Mouse (Mus musculus): ENCODE results near the gene Dnah10. TPM values are rescaled to one million over a fixed set of nuclear protein-coding genes. Genes with fewer than 3 reads are reported as not detected.

Dnah10 gene
- polyA plus RNA-seq, 1 experiment from 2014 or later: 0.05 TPM

DNA sequence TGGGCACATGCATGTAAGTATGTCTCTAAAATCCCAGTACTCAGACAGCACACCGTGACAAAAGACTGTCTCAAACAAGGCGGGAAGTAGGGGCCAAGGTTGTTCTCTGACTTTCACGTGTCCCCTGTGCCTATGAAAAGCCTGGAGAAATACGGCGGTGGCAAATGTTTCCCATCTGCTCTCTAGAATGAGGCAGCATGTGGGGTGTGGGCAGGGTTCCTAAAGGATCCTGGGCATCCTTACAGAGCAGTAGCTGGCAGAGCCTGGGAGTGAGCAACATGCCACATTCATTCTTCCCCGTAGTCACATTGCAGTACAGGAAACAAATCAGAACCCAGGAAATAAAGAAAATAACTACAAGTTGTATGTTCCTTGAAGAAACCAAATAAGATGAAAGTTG lies 159.0 kb downstream of the Dnah10 start:
- 86% methylated on average over 6 of the region's 6 CpGs for WGBS
- H3K9me3 ChIP-seq (ENCODE audit: low read depth, low read length): no peaks in the 10 kb centered on the region
- no peak overlapping the region for H3K27ac ChIP-seq (ENCODE audit: low read depth)
- no peak for TF ChIP-seq CTCF (IDR thresholded peaks at IDR 0.05; ENCODE audit: low read depth)
- no peak for ATAC-seq (ENCODE audit: insufficient read depth)
- no peaks in the 10 kb centered on the region for H3K27me3 ChIP-seq (ENCODE audit: insufficient read depth, low read length)
- peaks cover 67% of the 10 kb centered on the region for H3K36me3 ChIP-seq (ENCODE audit: insufficient read depth)
- no peak for DNase-seq
- H3K4me2 ChIP-seq: no peak overlapping the region
- no peaks in the 10 kb centered on the region for H3K4me1 ChIP-seq (ENCODE audit: insufficient read depth)
- no peak overlapping the region for H3K4me3 ChIP-seq (ENCODE audit: low read depth, low read length)
- H3K9ac ChIP-seq: no peak overlapping the region

Other genes with a start within 250 kb of the Dnah10 start
- 28.7 and 29.2 TPM in 2 replicates for gene Rilpl2, start 246.7 kb upstream of the Dnah10 start, polyA plus RNA-seq (2014; fragmentation: Nextera tagmentation; extraction: Ambion mirVana)
- 10.7 and 10.8 TPM in 2 replicates for gene Snrnp35, start 242.0 kb upstream of the Dnah10 start, polyA plus RNA-seq (2014; fragmentation: Nextera tagmentation; extraction: Ambion mirVana)
- gene Rilpl1, start 193.7 kb upstream of the Dnah10 start, polyA plus RNA-seq (2014; fragmentation: Nextera tagmentation; extraction: Ambion mirVana): 20.3 and 21.1 TPM in 2 replicates
- gene Tmed2, start 184.4 kb upstream of the Dnah10 start, polyA plus RNA-seq (2014; fragmentation: Nextera tagmentation; extraction: Ambion mirVana): 588 and 646 TPM in 2 replicates
- 12.7 and 14.1 TPM in 2 replicates for gene Ddx55, start 172.2 kb upstream of the Dnah10 start, polyA plus RNA-seq (2014; fragmentation: Nextera tagmentation; extraction: Ambion mirVana)
- 78.0 and 81.6 TPM in 2 replicates for gene Eif2b1, start 146.0 kb upstream of the Dnah10 start, polyA plus RNA-seq (2014; fragmentation: Nextera tagmentation; extraction: Ambion mirVana)
- 71.0 and 74.4 TPM in 2 replicates for gene Gtf2h3, start 145.9 kb upstream of the Dnah10 start, polyA plus RNA-seq (2014; fragmentation: Nextera tagmentation; extraction: Ambion mirVana)
- 41.6 and 47.0 TPM in 2 replicates for gene Atp6v0a2, start 96.5 kb upstream of the Dnah10 start, polyA plus RNA-seq (2014; fragmentation: Nextera tagmentation; extraction: Ambion mirVana)
- gene Ccdc92, start 137.3 kb downstream of the Dnah10 start, polyA plus RNA-seq (2014; fragmentation: Nextera tagmentation; extraction: Ambion mirVana): 7.5 and 8.8 TPM in 2 replicates
- 90.7 and 98.9 TPM in 2 replicates for gene Zfp664, start 137.6 kb downstream of the Dnah10 start, polyA plus RNA-seq (2014; fragmentation: Nextera tagmentation; extraction: Ambion mirVana)